Mouse (Mus musculus) liver, embryonic 14.5 days (tissue): ENCODE data around the gene Dhx37.

Experiments used
- CTCF ChIP-seq: IDR thresholded peaks from 2 replicates; pipeline ENCODE4 v1.5.1; 2016; ENCODE audit warnings: antibody characterized with exemption, low read depth, control low read depth
- EP300 ChIP-seq: IDR thresholded peaks from 2 replicates; pipeline ENCODE4 v1.6.1; 2016; ENCODE audit warnings: antibody characterized with exemption, low read depth

DNA sequence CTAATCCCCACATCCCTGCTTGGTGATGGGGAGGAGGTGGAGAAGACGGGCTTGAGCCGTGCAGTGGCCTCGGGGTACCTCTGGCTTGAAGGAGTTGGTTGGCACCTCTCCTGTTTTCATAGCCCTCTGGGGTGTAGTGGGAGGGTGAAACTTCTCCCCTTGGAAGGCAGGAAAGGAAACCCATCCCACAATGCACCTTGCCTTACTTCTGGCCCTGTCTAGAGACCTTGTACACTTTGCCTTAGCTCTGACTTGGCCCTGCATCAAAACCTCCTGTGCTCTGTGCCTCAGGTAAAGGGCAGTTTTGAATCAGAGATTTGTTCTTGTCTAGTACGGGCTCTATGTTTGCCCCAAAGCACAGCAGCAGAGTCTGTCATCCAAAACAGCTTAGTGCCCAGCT lies 36.8 kb upstream of the Dhx37 start:
- TF ChIP-seq CTCF (no peak), EP300 (no peak)
